In genomic region chr10:12005889-12006288, GRCm38 (mm10) we compare ENCODE assay signal across 12 mouse cellular contexts.
DNase-seq lines count a peak whose midpoint lies in the region; ATAC-seq and TF ChIP-seq lines count a peak whose summit lies in the region.
"Had no signal": no experiment of that assay in that cellular context is flagged by ENCODE, and none has a peak within 500 bp of the region (broad histone marks: within the 10 kb centered on the region; RNA-seq: fewer than 3 reads in every experiment).

No protein-coding gene starts in this region.

- peak; percentile 9 for DNase-seq in embryonic facial prominence, embryonic 11.5 days (ENCODE audit: low spot score)
- no peak for DNase-seq in embryonic facial prominence, embryonic 10.5 days (ENCODE audit: low spot score)
- no peak for DNase-seq in layer of hippocampus, adult 2 months (ENCODE audit: low spot score in 2 of 2)
- DNase-seq in layer of hippocampus, adult 18-20 months (ENCODE audit: low spot score in 2 of 2) = no peak
- DNase-seq in CH12.LX (ENCODE audit: extremely low read depth) = no peak
- DNase-seq in brain, adult 2 months (ENCODE audit: low read depth, low spot score) = peak; percentile 34
- DNase-seq in adrenal gland, postnatal 10 days = no peak
- DNase-seq in gastrocnemius, adult 18-20 months (ENCODE audit: low spot score) = no peak
- DNase-seq: right cerebral cortex, postnatal 14 days had no signal

- no peaks in the 10 kb centered on the region for H3K27me3 ChIP-seq in embryonic facial prominence, embryonic 11.5 days (ENCODE audit: control insufficient read depth, insufficient read depth, low read length)
- H3K27me3 ChIP-seq in embryonic facial prominence, embryonic 10.5 days (replicated peaks; ENCODE audit: low read depth, poor library complexity, severe bottlenecking) = no peaks in the 10 kb centered on the region
- no peaks in the 10 kb centered on the region for H3K27me3 ChIP-seq in CH12.LX (replicated peaks)
- H3K27me3 ChIP-seq: embryonic facial prominence, embryonic 15.5 days; hindbrain, embryonic 15.5 days had no signal

- TF ChIP-seq CTCF in layer of hippocampus, adult 2 months (conservative IDR thresholded peaks at IDR 0.05) = peak; percentile 72
- peak in 1 of 2 experiments; percentile 29; a peak in 1 of 4 replicates for TF ChIP-seq CTCF in CH12.LX (conservative IDR thresholded peaks at IDR 0.05 in 1 of 2, IDR thresholded peaks at IDR 0.05 in 1 of 2; ENCODE audit: low read depth in 2 of 2, low read length in 2 of 2)

- H3K36me3 ChIP-seq in embryonic facial prominence, embryonic 11.5 days (replicated peaks; ENCODE audit: control insufficient read depth, insufficient read depth, low read depth, low read length) = no peaks in the 10 kb centered on the region
- H3K36me3 ChIP-seq in embryonic facial prominence, embryonic 10.5 days (replicated peaks) = no peaks in the 10 kb centered on the region
- H3K36me3 ChIP-seq in CH12.LX (replicated peaks in 1 of 2; ENCODE audit: control insufficient read depth in 1 of 2, insufficient read depth in 1 of 2, low read length in 1 of 2) = no peaks in the 10 kb centered on the region
- H3K36me3 ChIP-seq: embryonic facial prominence, embryonic 15.5 days; hindbrain, embryonic 15.5 days; limb, embryonic 10.5 days had no signal

- no peak for ATAC-seq in embryonic facial prominence, embryonic 11.5 days (replicated peaks; ENCODE audit: insufficient number of reproducible peaks, low FRiP score, low TSS enrichment, low read depth)

- peak; percentile 23 for TF ChIP-seq RAD21 in CH12.LX (IDR thresholded peaks at IDR 0.05; ENCODE audit: low read depth, low read length)

- dilution Hi-C loops in CH12.LX (cut with MboI; ENCODE audit: extremely low pct_ligation_motif_present, extremely low pct_unique_long_range_greater_than_20kb, low sequenced_read_pairs) = no loop called here

- no peaks in the 10 kb centered on the region for H3K9me3 ChIP-seq in embryonic facial prominence, embryonic 11.5 days (replicated peaks; ENCODE audit: control insufficient read depth, low read length)
- H3K9me3 ChIP-seq in embryonic facial prominence, embryonic 10.5 days = no peaks in the 10 kb centered on the region
- no peaks in the 10 kb centered on the region for H3K9me3 ChIP-seq in CH12.LX (replicated peaks; ENCODE audit: low read length)
- H3K9me3 ChIP-seq: embryonic facial prominence, embryonic 15.5 days; hindbrain, embryonic 15.5 days; limb, embryonic 10.5 days had no signal

- TF ChIP-seq EP300 in CH12.LX (IDR thresholded peaks at IDR 0.05; ENCODE audit: low read length) = no peak

- no peak overlapping the region for H3K4me2 ChIP-seq in embryonic facial prominence, embryonic 11.5 days (ENCODE audit: low read depth, low read length)
- H3K4me2 ChIP-seq in CH12.LX (ENCODE audit: insufficient read depth, low read depth, poor library complexity, severe bottlenecking) = no peak overlapping the region
- H3K4me2 ChIP-seq: embryonic facial prominence, embryonic 15.5 days; hindbrain, embryonic 15.5 days had no signal

- no peaks in the 10 kb centered on the region for H3K79me2 ChIP-seq in CH12.LX (replicated peaks; ENCODE audit: control insufficient read depth, extremely low read depth, insufficient read depth, poor library complexity, severe bottlenecking)

- H3K4me3 ChIP-seq in embryonic facial prominence, embryonic 11.5 days (ENCODE audit: low read depth, low read length) = no peak overlapping the region
- H3K4me3 ChIP-seq in embryonic facial prominence, embryonic 10.5 days = no peak overlapping the region
- no peak overlapping the region for H3K4me3 ChIP-seq in layer of hippocampus, adult 2 months
- H3K4me3 ChIP-seq in CH12.LX (replicated peaks in 1 of 3; ENCODE audit: low read depth in 2 of 3, low read length in 2 of 3, poor library complexity in 1 of 3) = no peak overlapping the region
- H3K4me3 ChIP-seq: embryonic facial prominence, embryonic 15.5 days; hindbrain, embryonic 15.5 days; limb, embryonic 10.5 days had no signal

- H3K9ac ChIP-seq in embryonic facial prominence, embryonic 11.5 days (replicated peaks; ENCODE audit: low read length) = no peak overlapping the region
- no peak overlapping the region for H3K9ac ChIP-seq in CH12.LX (ENCODE audit: insufficient read depth, low read depth)
- H3K9ac ChIP-seq: embryonic facial prominence, embryonic 15.5 days; hindbrain, embryonic 15.5 days had no signal

- H3K4me1 ChIP-seq in embryonic facial prominence, embryonic 11.5 days (ENCODE audit: control insufficient read depth, insufficient read depth, low read length) = no peaks in the 10 kb centered on the region
- H3K4me1 ChIP-seq in embryonic facial prominence, embryonic 10.5 days = no peaks in the 10 kb centered on the region
- no peaks in the 10 kb centered on the region for H3K4me1 ChIP-seq in CH12.LX (ENCODE audit: control insufficient read depth in 1 of 2, insufficient read depth in 2 of 2)
- H3K4me1 ChIP-seq: embryonic facial prominence, embryonic 15.5 days; hindbrain, embryonic 15.5 days; limb, embryonic 10.5 days had no signal

- TF ChIP-seq POLR2A in CH12.LX (IDR thresholded peaks at IDR 0.05; ENCODE audit: low read depth, low read length) = no peak

- H3K27ac ChIP-seq in embryonic facial prominence, embryonic 11.5 days (replicated peaks; ENCODE audit: low read depth, low read length) = no peak overlapping the region
- no peak overlapping the region for H3K27ac ChIP-seq in embryonic facial prominence, embryonic 10.5 days (replicated peaks)
- no peak overlapping the region for H3K27ac ChIP-seq in layer of hippocampus, adult 2 months
- H3K27ac ChIP-seq in CH12.LX (ENCODE audit: insufficient read depth, low read depth) = no peak overlapping the region
- H3K27ac ChIP-seq: embryonic facial prominence, embryonic 15.5 days; hindbrain, embryonic 15.5 days; limb, embryonic 10.5 days had no signal

- 48% methylated on average over 1 of the region's 1 CpGs for WGBS in embryonic facial prominence, embryonic 11.5 days
- WGBS in embryonic facial prominence, embryonic 10.5 days = 38% methylated on average over 1 of the region's 1 CpGs

- in situ Hi-C loops in CH12.LX (cut with MboI; ENCODE audit: low pct_ligation_motif_present, low pct_unique_long_range_greater_than_20kb, low sequenced_read_pairs) = no loop called here

TF ChIP-seq in CH12.LX, 34 proteins besides CTCF, POLR2A, EP300 and RAD21:
- TF ChIP-seq JUN (IDR thresholded peaks at IDR 0.05; ENCODE audit: insufficient read depth, low read depth, low read length) (no peak), USF1 (IDR thresholded peaks at IDR 0.05; ENCODE audit: low read depth, low read length) (no peak), SMC3 (IDR thresholded peaks at IDR 0.05; ENCODE audit: low read depth, low read length) (peak; percentile 7; the same call in 1 of the 2 replicates), ZNF384 (IDR thresholded peaks at IDR 0.05; ENCODE audit: low read depth, low read length) (peak; percentile 91), GABPA (IDR thresholded peaks at IDR 0.05; ENCODE audit: insufficient replicate concordance, low read depth, low read length) (no peak)

Comparison
In these comparisons a context has a peak if more than half of its experiments do, and no peak if none do; other contexts are left out.
1. DNase-seq: peak in embryonic facial prominence, embryonic 11.5 days (single experiment) and brain, adult 2 months (single experiment); none in embryonic facial prominence, embryonic 10.5 days (single experiment), layer of hippocampus, adult 2 months (0 of 2), layer of hippocampus, adult 18-20 months (0 of 2), CH12.LX (single experiment), adrenal gland, postnatal 10 days (single experiment) and gastrocnemius, adult 18-20 months (single experiment).